Mouse (Mus musculus): ENCODE measurements around the gene Ncl.
"Not testable (repeated sequence)": the region's sequence is repeated elsewhere in the genome, so short reads cannot be mapped to it uniquely, and the experiment has no call there.

Ncl gene

GRCm38 (mm10) chr1:86359798-86360179 is 589 bp upstream of the Ncl start:
- DNase-seq (ENCODE audit: low spot score): peak; percentile 27

GRCm38 (mm10) chr1:86358229-86358905 is 833 bp downstream of the Ncl start:
- no peak for DNase-seq (ENCODE audit: low spot score)

GRCm38 (mm10) chr1:86354186-86354585 is 5.0 kb downstream of the Ncl start:
- no peak for DNase-seq (ENCODE audit: low spot score)

DNA sequence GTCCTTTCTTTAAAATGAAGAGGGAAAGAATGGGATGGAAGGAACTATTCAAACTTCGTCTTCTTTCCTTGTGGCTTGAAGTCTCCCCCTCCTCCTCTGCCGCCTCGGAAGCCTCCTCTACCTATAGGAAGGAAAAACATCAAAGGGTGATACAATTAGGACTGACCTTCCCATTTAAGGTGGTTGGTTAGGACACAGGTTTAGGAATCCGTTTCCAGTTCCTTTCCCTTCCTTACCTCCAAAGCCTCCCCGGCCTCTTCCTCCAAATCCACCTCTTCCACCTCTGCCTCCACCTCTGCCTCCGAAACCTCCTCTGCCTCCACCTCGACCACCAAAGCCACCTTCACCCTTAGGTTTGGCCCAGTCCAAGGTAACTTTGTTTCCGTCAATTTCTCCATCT is 8.6 kb downstream of the Ncl start:
- no peak for DNase-seq (ENCODE audit: low spot score)

- no peak for DNase-seq (ENCODE audit: low spot score)
These were observed 9.5 kb downstream of the Ncl start for GRCm38 (mm10) chr1:86349696-86350095.

- DNase-seq (ENCODE audit: low spot score): no peak
These were observed 10.0 kb downstream of the Ncl start for GRCm38 (mm10) chr1:86349201-86349600.

- no peak for DNase-seq (ENCODE audit: low spot score)
These were observed 10.4 kb downstream of the Ncl start for GRCm38 (mm10) chr1:86348801-86349200.

DNA sequence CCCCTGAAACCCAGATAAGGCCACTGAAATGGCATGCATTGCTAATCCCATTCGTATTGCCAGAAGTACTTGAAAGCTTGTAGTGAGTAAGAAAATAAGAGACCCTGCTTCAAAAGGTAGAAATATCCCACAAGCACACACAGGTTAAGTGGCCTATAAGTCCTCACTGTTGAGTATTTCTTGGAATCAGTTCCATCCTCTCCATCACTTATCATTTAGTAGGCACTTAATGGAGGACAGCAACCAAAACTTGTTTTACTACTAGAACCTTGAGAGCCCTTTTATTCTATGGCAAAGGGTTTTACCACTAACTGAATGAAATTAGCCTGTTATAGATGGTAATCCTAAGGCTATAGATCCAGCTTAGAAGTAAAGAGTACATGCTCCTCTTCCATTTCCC is 11.1 kb downstream of the Ncl start:
- no peak for DNase-seq (ENCODE audit: low spot score)

GRCm38 (mm10) chr1:86347716-86348045 is 11.5 kb downstream of the Ncl start:
- DNase-seq (ENCODE audit: low spot score): no peak

GRCm38 (mm10) chr1:86346851-86347715 is 12.1 kb downstream of the Ncl start:
- no peak for DNase-seq (ENCODE audit: low spot score)

- DNase-seq (ENCODE audit: low spot score): no peak
These were observed 13.2 kb downstream of the Ncl start for GRCm38 (mm10) chr1:86345956-86346355.

DNA sequence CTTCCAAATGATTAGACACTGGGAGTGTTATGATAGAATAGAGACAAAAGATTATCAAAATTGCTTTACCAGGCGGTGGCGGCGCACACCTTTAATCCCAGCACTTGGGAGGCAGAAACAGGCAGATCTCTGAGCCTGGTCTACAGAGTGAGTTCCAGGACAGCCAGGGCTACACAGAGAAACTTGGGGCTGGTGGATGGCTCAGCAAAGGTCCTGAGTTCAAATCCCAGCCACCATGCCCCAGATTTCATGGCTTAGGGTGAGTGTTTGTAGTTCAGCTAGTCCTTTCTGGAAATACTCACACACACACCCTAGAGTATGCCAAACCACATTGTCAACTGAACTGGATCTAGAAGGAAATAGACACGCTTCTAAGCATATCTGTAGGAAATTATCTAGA is 14.1 kb downstream of the Ncl start:
- no peak for DNase-seq (ENCODE audit: low spot score)

- peak; percentile 36 for DNase-seq (ENCODE audit: low spot score)
These were observed 15.0 kb downstream of the Ncl start for GRCm38 (mm10) chr1:86343969-86344861.

DNA sequence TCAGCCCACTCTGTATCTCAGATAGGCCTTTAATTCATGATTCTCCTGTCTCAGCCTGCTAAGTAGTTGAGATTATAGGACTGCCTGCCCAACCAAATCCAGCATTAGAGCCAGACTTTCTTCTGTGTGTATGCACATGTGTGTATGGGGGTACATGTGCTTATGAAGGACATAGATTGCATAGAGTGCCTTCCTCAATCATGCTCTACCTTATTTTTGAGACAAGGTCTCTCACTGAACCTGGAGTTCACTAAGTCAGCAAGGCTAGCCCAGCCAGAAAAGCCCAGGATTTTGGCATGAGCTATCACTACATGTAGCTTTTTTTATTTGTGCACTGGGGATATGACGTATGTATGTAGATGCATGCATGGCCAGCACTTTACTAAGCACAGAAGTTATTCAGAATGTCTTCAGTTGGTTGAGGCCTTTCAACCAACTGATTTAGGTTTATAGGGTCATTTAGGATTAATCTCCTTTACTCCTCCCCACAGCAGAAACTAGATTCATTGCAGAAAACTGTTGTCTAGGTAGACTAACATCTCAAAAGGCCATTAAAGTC is 16.0 kb downstream of the Ncl start:
- no peak for DNase-seq (ENCODE audit: low spot score)

DNA sequence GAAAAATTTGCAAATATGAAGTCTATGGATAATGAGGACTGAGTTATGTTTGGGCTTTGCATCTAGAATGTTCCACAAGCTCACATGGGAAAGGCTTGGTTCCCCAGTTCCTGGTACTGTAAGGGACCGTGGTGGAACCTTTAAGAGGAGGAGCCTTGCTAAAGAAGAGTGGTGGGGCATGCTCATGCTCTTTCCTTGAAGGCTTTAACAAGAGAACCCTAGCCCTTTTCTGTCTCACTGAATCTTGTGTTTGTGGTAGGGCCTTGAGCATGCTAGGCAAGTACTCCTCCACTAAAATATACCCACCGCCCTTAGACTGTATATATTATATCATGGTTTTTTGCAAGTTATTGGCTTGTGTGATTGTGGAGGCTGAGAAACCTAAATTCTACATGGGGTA is 16.8 kb downstream of the Ncl start:
- no peak for DNase-seq (ENCODE audit: low spot score)

DNA sequence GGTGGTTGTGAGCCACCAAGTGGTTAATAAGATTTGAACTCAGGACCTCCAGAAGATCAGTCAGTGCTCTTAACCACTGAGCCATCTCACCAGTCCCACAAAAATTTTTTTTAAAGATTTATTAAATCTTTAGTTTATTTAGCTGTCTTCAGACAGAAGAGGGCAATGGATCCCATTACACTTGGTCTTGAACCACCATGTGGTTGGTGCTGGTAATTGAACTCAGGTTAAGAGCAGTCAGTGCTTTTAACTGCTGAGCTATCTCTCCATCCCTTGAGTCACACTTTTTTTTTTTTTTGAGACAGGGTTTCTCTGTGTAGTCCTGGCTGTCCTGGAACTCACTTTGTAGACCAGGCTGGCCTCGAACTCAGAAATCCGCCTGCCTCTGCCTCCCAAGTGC is 18.1 kb downstream of the Ncl start:
- not testable (repeated sequence) for DNase-seq (ENCODE audit: low spot score)

GRCm38 (mm10) chr1:86339156-86339812 is 19.9 kb downstream of the Ncl start:
- peak; percentile 82 for DNase-seq (ENCODE audit: low spot score)

DNA sequence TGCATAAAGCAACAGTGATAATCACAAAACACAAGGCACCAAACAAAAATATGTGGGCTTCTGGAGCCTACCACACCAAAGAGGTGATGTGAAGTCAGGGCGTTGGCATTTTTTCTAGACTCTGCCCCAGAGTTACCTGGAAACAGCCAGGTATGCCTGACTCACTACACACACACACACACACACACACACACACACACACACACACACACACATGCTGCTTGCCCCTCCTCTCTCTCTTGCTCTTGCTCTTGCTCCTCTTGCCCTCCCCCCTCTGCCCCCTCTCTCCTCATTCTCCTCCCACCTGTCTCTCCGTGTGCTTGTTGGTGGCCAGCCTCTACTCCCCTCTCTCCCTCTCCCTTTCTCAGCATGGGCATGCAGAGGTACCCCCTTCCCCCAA is 22.9 kb downstream of the Ncl start:
- no peak for DNase-seq (ENCODE audit: low spot score)

DNA sequence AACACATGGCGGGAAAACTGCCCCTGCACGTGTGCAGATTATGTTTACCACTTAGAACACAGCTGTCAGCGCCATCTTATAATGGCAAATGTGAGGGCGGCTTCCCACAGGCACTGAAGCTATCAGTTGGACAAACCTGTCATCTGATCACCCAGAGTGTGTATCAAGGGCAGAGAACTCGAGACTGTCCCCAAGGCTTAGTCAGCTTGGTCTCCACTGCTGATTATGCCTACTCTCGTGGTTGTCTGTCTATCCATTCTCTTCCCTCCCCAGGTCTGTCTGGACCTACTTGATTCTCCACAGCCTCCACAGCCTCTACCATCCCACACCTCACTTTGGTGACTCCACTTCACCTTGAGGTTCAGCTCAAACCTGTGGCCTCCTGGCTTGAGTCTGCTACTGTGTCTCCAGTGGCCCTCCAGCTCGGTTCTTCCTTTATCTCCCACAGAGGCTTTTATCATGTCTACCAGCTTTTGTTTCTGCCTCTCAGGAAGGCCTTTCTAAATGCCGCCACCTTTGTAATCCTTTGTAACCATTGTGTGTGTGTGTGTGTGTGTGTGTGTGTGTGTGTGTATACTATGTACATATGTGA is 38.3 kb downstream of the Ncl start:
- no peak for DNase-seq (ENCODE audit: low spot score)

DNA sequence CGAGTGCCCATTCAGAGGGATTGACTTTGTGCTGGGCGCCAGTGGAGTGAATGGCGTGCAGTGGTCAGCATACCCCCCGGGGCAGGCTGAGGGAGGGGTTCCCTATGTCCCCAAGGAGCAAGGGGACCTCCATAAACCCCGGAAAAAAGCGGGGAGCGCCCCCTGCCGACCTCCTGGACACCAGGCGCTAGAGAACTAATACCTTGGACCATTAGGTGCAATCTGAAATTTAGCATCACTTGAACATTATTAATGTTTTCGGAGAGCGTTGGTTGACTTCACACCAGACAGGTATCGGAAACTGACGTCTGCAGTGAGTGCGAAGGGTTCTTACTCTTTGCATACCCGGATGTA is 45.5 kb downstream of the Ncl start:
- no peak for DNase-seq (ENCODE audit: low spot score)

DNA sequence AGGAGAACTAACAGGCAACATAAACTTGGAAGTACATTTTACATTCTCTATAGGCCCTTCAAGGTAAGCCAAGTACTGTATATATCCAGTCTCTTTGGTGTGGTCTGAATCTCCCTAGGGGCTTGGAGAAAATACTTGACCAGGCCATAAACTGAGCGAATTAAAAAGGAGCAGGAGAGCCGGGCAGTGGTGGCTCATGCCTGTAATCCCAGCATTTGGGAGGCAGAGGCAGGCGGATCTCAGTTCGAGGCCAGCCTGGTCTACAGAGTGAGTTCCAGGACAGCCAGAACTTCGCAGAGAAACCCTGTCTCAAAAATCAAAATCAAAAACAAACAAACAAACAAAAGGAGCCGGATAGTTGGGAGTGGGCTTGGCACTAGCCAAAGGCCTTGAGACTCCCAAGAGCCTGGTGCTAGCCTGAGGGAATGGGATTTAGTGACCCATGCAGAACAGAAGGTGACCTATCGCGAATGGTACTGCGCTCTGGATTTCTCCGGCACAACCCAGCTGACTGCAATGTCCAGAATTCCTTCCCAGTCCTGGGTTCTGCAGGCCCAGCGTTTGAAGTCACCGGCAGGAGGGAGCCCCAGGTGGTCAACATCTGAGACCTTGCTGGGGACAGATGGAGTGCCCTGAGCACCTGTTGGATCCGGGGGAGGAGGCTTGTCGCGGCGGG is 46.0 kb downstream of the Ncl start:
- DNase-seq (ENCODE audit: low spot score): no peak
